Mouse (Mus musculus): ENCODE results near the gene Cpe. TPM values are rescaled to one million over a fixed set of nuclear protein-coding genes. Genes with fewer than 3 reads are reported as not detected.

Gene Cpe
- polyA plus RNA-seq, 2 experiments: 1.2 to 2.2 TPM

- H3K27me3 ChIP-seq (ENCODE audit: control insufficient read depth, insufficient read depth, low read length): no peaks in the 10 kb centered on the region
- no peak for ATAC-seq (ENCODE audit: insufficient read depth)
- H3K4me2 ChIP-seq (ENCODE audit: low read depth): no peak overlapping the region
- H3K9ac ChIP-seq (replicated peaks): no peak overlapping the region
- H3K27ac ChIP-seq: no peak overlapping the region
- DNase-seq (ENCODE audit: low read depth in 3 of 3, low spot score in 3 of 3): no peak
- H3K9me3 ChIP-seq (ENCODE audit: control insufficient read depth, low read length): no peaks in the 10 kb centered on the region
- H3K36me3 ChIP-seq (replicated peaks; ENCODE audit: control insufficient read depth, insufficient read depth, low read depth): no peaks in the 10 kb centered on the region
- H3K4me3 ChIP-seq (ENCODE audit: insufficient read depth in 1 of 2, low read depth in 2 of 2, low read length in 2 of 2): no peak overlapping the region
- TF ChIP-seq CTCF (IDR thresholded peaks at IDR 0.05; ENCODE audit: low read depth) (no peak), EP300 (IDR thresholded peaks at IDR 0.05; ENCODE audit: low read depth) (no peak)
- no peaks in the 10 kb centered on the region for H3K4me1 ChIP-seq (replicated peaks; ENCODE audit: control insufficient read depth in 2 of 2, insufficient read depth in 2 of 2, low read length in 1 of 2)
- 65% methylated on average over 3 of the region's 3 CpGs for WGBS (ENCODE audit: insufficient replicate concordance)
These were observed 45.7 kb downstream of the Cpe start for GRCm38 (mm10) chr8:64647148-64647547.

GRCm38 (mm10) chr8:64646421-64646820 lies 46.4 kb downstream of the Cpe start:
- Histone ChIP-seq H3K27ac (no peak overlapping the region), H3K36me3 (replicated peaks; ENCODE audit: control insufficient read depth, insufficient read depth, low read depth) (no peaks in the 10 kb centered on the region), H3K9me3 (ENCODE audit: control insufficient read depth, low read length) (no peaks in the 10 kb centered on the region), H3K27me3 (ENCODE audit: control insufficient read depth, insufficient read depth, low read length) (no peaks in the 10 kb centered on the region), H3K4me3 (ENCODE audit: insufficient read depth in 1 of 2, low read depth in 2 of 2, low read length in 2 of 2) (no peak overlapping the region), H3K4me1 (replicated peaks; ENCODE audit: control insufficient read depth in 2 of 2, insufficient read depth in 2 of 2, low read length in 1 of 2) (no peaks in the 10 kb centered on the region), H3K9ac (replicated peaks) (no peak overlapping the region), H3K4me2 (ENCODE audit: low read depth) (no peak overlapping the region)
- no peak for TF ChIP-seq CTCF (IDR thresholded peaks at IDR 0.05; ENCODE audit: low read depth)
- TF ChIP-seq EP300 (IDR thresholded peaks at IDR 0.05; ENCODE audit: low read depth): no peak
- WGBS (ENCODE audit: insufficient replicate concordance): 61% methylated on average over 5 of the region's 5 CpGs
- ATAC-seq (ENCODE audit: insufficient read depth) (no peak), DNase-seq (ENCODE audit: low read depth in 3 of 3, low spot score in 3 of 3) (no peak)

GRCm38 (mm10) chr8:64644108-64645005 lies 48.5 kb downstream of the Cpe start:
- H3K4me1 ChIP-seq (replicated peaks; ENCODE audit: control insufficient read depth in 2 of 2, insufficient read depth in 2 of 2, low read length in 1 of 2): no peaks in the 10 kb centered on the region
- H3K4me3 ChIP-seq (ENCODE audit: insufficient read depth in 1 of 2, low read depth in 2 of 2, low read length in 2 of 2): no peak overlapping the region
- ATAC-seq (ENCODE audit: insufficient read depth) (no peak), DNase-seq (ENCODE audit: low read depth in 3 of 3, low spot score in 3 of 3) (no peak)
- 60% methylated on average over 12 of the region's 12 CpGs for WGBS (ENCODE audit: insufficient replicate concordance)
- H3K9me3 ChIP-seq (ENCODE audit: control insufficient read depth, low read length): no peaks in the 10 kb centered on the region
- no peak for TF ChIP-seq EP300 (IDR thresholded peaks at IDR 0.05; ENCODE audit: low read depth)
- TF ChIP-seq CTCF (IDR thresholded peaks at IDR 0.05; ENCODE audit: low read depth): no peak
- no peak overlapping the region for H3K9ac ChIP-seq (replicated peaks)
- no peaks in the 10 kb centered on the region for H3K27me3 ChIP-seq (ENCODE audit: control insufficient read depth, insufficient read depth, low read length)
- H3K36me3 ChIP-seq (replicated peaks; ENCODE audit: control insufficient read depth, insufficient read depth, low read depth): no peaks in the 10 kb centered on the region
- H3K4me2 ChIP-seq (ENCODE audit: low read depth): no peak overlapping the region
- no peak overlapping the region for H3K27ac ChIP-seq

- Histone ChIP-seq H3K9ac (replicated peaks) (no peak overlapping the region), H3K4me2 (ENCODE audit: low read depth) (no peak overlapping the region), H3K4me1 (replicated peaks; ENCODE audit: control insufficient read depth in 2 of 2, insufficient read depth in 2 of 2, low read length in 1 of 2) (no peaks in the 10 kb centered on the region), H3K4me3 (ENCODE audit: insufficient read depth in 1 of 2, low read depth in 2 of 2, low read length in 2 of 2) (no peak overlapping the region), H3K9me3 (ENCODE audit: control insufficient read depth, low read length) (no peaks in the 10 kb centered on the region), H3K27me3 (ENCODE audit: control insufficient read depth, insufficient read depth, low read length) (no peaks in the 10 kb centered on the region), H3K27ac (no peak overlapping the region), H3K36me3 (replicated peaks; ENCODE audit: control insufficient read depth, insufficient read depth, low read depth) (no peaks in the 10 kb centered on the region)
- ATAC-seq (ENCODE audit: insufficient read depth) (no peak), DNase-seq (ENCODE audit: low read depth in 3 of 3, low spot score in 3 of 3) (no peak)
- 50% methylated on average over 4 of the region's 4 CpGs for WGBS (ENCODE audit: insufficient replicate concordance)
- TF ChIP-seq CTCF (IDR thresholded peaks at IDR 0.05; ENCODE audit: low read depth): no peak
- no peak for TF ChIP-seq EP300 (IDR thresholded peaks at IDR 0.05; ENCODE audit: low read depth)
These were observed 49.5 kb downstream of the Cpe start for GRCm38 (mm10) chr8:64643382-64643781.

- H3K4me1 ChIP-seq (replicated peaks; ENCODE audit: control insufficient read depth in 2 of 2, insufficient read depth in 2 of 2, low read length in 1 of 2): no peaks in the 10 kb centered on the region
- TF ChIP-seq CTCF (IDR thresholded peaks at IDR 0.05; ENCODE audit: low read depth) (no peak), EP300 (IDR thresholded peaks at IDR 0.05; ENCODE audit: low read depth) (no peak)
- 66% methylated on average over 3 of the region's 3 CpGs for WGBS (ENCODE audit: insufficient replicate concordance)
These were observed 50.1 kb downstream of the Cpe start for GRCm38 (mm10) chr8:64642799-64643198.

More at GRCm38 (mm10) chr8:64642799-64643198, 50.1 kb downstream of the Cpe start:
- DNase-seq (ENCODE audit: low read depth in 3 of 3, low spot score in 3 of 3) (no peak), ATAC-seq (ENCODE audit: insufficient read depth) (no peak)
- Histone ChIP-seq H3K9me3 (ENCODE audit: control insufficient read depth, low read length) (no peaks in the 10 kb centered on the region), H3K4me2 (ENCODE audit: low read depth) (no peak overlapping the region), H3K4me3 (ENCODE audit: insufficient read depth in 1 of 2, low read depth in 2 of 2, low read length in 2 of 2) (no peak overlapping the region), H3K27me3 (ENCODE audit: control insufficient read depth, insufficient read depth, low read length) (no peaks in the 10 kb centered on the region), H3K27ac (no peak overlapping the region), H3K9ac (replicated peaks) (no peak overlapping the region), H3K36me3 (replicated peaks; ENCODE audit: control insufficient read depth, insufficient read depth, low read depth) (no peaks in the 10 kb centered on the region)

All from liver, embryonic 14.5 days (tissue).